Mouse (Mus musculus) brain, embryonic 14.5 days (tissue): ENCODE measurements around the gene Tcf12. TPM values are rescaled to one million over a fixed set of nuclear protein-coding genes. Genes with fewer than 3 reads are reported as not detected.

Experiments used
- DNase-seq: peaks from one replicate; pipeline ENCODE4 v3.0.0-alpha.2; 2011; ENCODE audit warnings: low read depth
- CTCF ChIP-seq: fragments of 200-500 bp; IDR thresholded peaks from 2 replicates; pipeline ENCODE4 v1.5.1; 2012; ENCODE audit warnings: inconsistent platforms, mild to moderate bottlenecking, moderate library complexity, borderline replicate concordance; ENCODE audit not compliant: insufficient read depth, insufficient read length; ENCODE audit errors: extremely low read depth
- POLR2A ChIP-seq: fragments of 200-500 bp; IDR thresholded peaks from 2 replicates; pipeline ENCODE4 v1.6.1; 2012; ENCODE audit warnings: mild to moderate bottlenecking, inconsistent platforms, borderline replicate concordance; ENCODE audit not compliant: poor library complexity, insufficient read depth, insufficient read length, severe bottlenecking; ENCODE audit errors: extremely low read depth
- polyA plus RNA-seq: library from polyadenylated mRNA; depleted of rRNA; stranded (reverse); fragments of >200 nt; gene quantifications from 2 replicates; pipeline ENCODE4 v1.2.3, GENCODE M21; 2012

The Tcf12 gene
- polyA plus RNA-seq, 1 experiment = 140 TPM

- no peak for TF ChIP-seq POLR2A
- DNase-seq = peak; percentile 67
Observed at GRCm38 (mm10) chr9:71826040-71826525, 285.6 kb downstream of the Tcf12 start.

GRCm38 (mm10) chr9:71822003-71822402 lies 289.7 kb downstream of the Tcf12 start:
- no peak for DNase-seq
- TF ChIP-seq POLR2A = no peak
- no peak for TF ChIP-seq CTCF

- TF ChIP-seq CTCF (no peak), POLR2A (no peak)
- no peak for DNase-seq
Observed at GRCm38 (mm10) chr9:71818453-71818852, 293.2 kb downstream of the Tcf12 start.

- DNase-seq = no peak
- TF ChIP-seq POLR2A = no peak
- TF ChIP-seq CTCF = no peak
Observed at GRCm38 (mm10) chr9:71816121-71816520, 295.6 kb downstream of the Tcf12 start.

GRCm38 (mm10) chr9:71813565-71813964 lies 298.1 kb downstream of the Tcf12 start:
- no peak for DNase-seq
- no peak for TF ChIP-seq CTCF
- TF ChIP-seq POLR2A = no peak

- TF ChIP-seq POLR2A = no peak
- no peak for TF ChIP-seq CTCF
- peak; percentile 54 for DNase-seq
Observed at GRCm38 (mm10) chr9:71812914-71813313, 298.8 kb downstream of the Tcf12 start.

- peak; percentile 19 for DNase-seq
- TF ChIP-seq CTCF (peak; percentile 24; the same call in 1 of the 2 replicates), POLR2A (no peak)
Observed at GRCm38 (mm10) chr9:71812402-71812801, 299.3 kb downstream of the Tcf12 start.

- TF ChIP-seq POLR2A (no peak), CTCF (no peak)
- DNase-seq = no peak
Observed at GRCm38 (mm10) chr9:71811404-71811803, 300.3 kb downstream of the Tcf12 start.

GRCm38 (mm10) chr9:71810723-71811122 lies 300.9 kb downstream of the Tcf12 start:
- TF ChIP-seq CTCF (no peak), POLR2A (no peak)
- DNase-seq = no peak

- TF ChIP-seq POLR2A = no peak
- peak; percentile 47; the same call in 1 of the 2 replicates for TF ChIP-seq CTCF
- peak; percentile 37 for DNase-seq
Observed at GRCm38 (mm10) chr9:71808640-71809254, 302.9 kb downstream of the Tcf12 start.

GRCm38 (mm10) chr9:71807801-71808200 lies 303.9 kb downstream of the Tcf12 start:
- no peak for TF ChIP-seq CTCF
- TF ChIP-seq POLR2A = no peak
- no peak for DNase-seq

GRCm38 (mm10) chr9:71806422-71806805 lies 305.3 kb downstream of the Tcf12 start:
- peak; percentile 86 for DNase-seq

More at GRCm38 (mm10) chr9:71806422-71806805, 305.3 kb downstream of the Tcf12 start:
- TF ChIP-seq POLR2A = no peak
- TF ChIP-seq CTCF = peak; percentile 85
